Mouse (Mus musculus): Measurements from ENCODE around the gene Agtpbp1.

- TF ChIP-seq CTCF (IDR thresholded peaks at IDR 0.05; ENCODE audit: insufficient read depth, low read depth, low read length) (no peak), POLR2A (IDR thresholded peaks at IDR 0.05; ENCODE audit: insufficient read depth, low read depth, low read length) (no peak)
These were observed 19.0 kb downstream of the Agtpbp1 start for GRCm38 (mm10) chr13:59565945-59566520.
